Mouse (Mus musculus): ENCODE results near the gene Gpr158. TPM values are rescaled to one million over a fixed set of nuclear protein-coding genes. Genes with fewer than 3 reads are reported as not detected.
"Not testable (repeated sequence)": the region's sequence is repeated elsewhere in the genome, so short reads cannot be mapped to it uniquely, and the experiment has no call there.

Gene Gpr158
- total RNA-seq, 2 experiments from 2014 or later: not detected

- no peak for TF ChIP-seq CTCF (IDR thresholded peaks at IDR 0.05)
- Histone ChIP-seq H3K27ac (no peak overlapping the region), H3K4me3 (no peak overlapping the region)
- DNase-seq: no peak
- intact Hi-C loops (cut with DNase I): no loop called here
Measured at GRCm38 (mm10) chr2:21431182-21431581, 63.8 kb downstream of the Gpr158 start.

GRCm38 (mm10) chr2:21439626-21440025, 72.3 kb downstream of the Gpr158 start:
- no peak for TF ChIP-seq CTCF (IDR thresholded peaks at IDR 0.05)
- intact Hi-C loops (cut with DNase I): no loop called here
- no peak overlapping the region for H3K4me3 ChIP-seq

GRCm38 (mm10) chr2:21460606-21461005, 93.3 kb downstream of the Gpr158 start:
- intact Hi-C loops (cut with DNase I); H3K27ac ChIP-seq; H3K4me3 ChIP-seq: not testable (repeated sequence)

More at GRCm38 (mm10) chr2:21439626-21440025, 72.3 kb downstream of the Gpr158 start:
- DNase-seq: no peak
- no peak overlapping the region for H3K27ac ChIP-seq

GRCm38 (mm10) chr2:21474957-21475356, 107.6 kb downstream of the Gpr158 start:
- intact Hi-C loops (cut with DNase I): no loop called here
- DNase-seq: no peak
- no peak overlapping the region for H3K4me3 ChIP-seq
- no peak for TF ChIP-seq CTCF (IDR thresholded peaks at IDR 0.05)
- no peak overlapping the region for H3K27ac ChIP-seq

More at GRCm38 (mm10) chr2:21460606-21461005, 93.3 kb downstream of the Gpr158 start:
- DNase-seq: not testable (repeated sequence)

GRCm38 (mm10) chr2:21496881-21497280, 129.5 kb downstream of the Gpr158 start:
- TF ChIP-seq CTCF (IDR thresholded peaks at IDR 0.05): no peak
- H3K4me3 ChIP-seq: no peak overlapping the region
- no peak for DNase-seq
- intact Hi-C loops (cut with DNase I): no loop called here
- no peak overlapping the region for H3K27ac ChIP-seq

GRCm38 (mm10) chr2:21497965-21498364, 130.6 kb downstream of the Gpr158 start:
- no peak for DNase-seq
- Histone ChIP-seq H3K4me3 (no peak overlapping the region), H3K27ac (no peak overlapping the region)
- intact Hi-C loops (cut with DNase I): no loop called here
- no peak for TF ChIP-seq CTCF (IDR thresholded peaks at IDR 0.05)

- DNase-seq: no peak
- no peak overlapping the region for H3K27ac ChIP-seq
- no peak for TF ChIP-seq CTCF (IDR thresholded peaks at IDR 0.05)
- H3K4me3 ChIP-seq: no peak overlapping the region
- intact Hi-C loops (cut with DNase I): no loop called here
Measured at GRCm38 (mm10) chr2:21499399-21499798, 132.1 kb downstream of the Gpr158 start.

GRCm38 (mm10) chr2:21507449-21507848, 140.1 kb downstream of the Gpr158 start:
- intact Hi-C loops (cut with DNase I): no loop called here
- no peak for TF ChIP-seq CTCF (IDR thresholded peaks at IDR 0.05)
- no peak for DNase-seq
- Histone ChIP-seq H3K27ac (no peak overlapping the region), H3K4me3 (no peak overlapping the region)

GRCm38 (mm10) chr2:21530750-21531149, 163.4 kb downstream of the Gpr158 start:
- Histone ChIP-seq H3K27ac (no peak overlapping the region), H3K4me3 (no peak overlapping the region)
- DNase-seq: no peak
- intact Hi-C loops (cut with DNase I): no loop called here
- no peak for TF ChIP-seq CTCF (IDR thresholded peaks at IDR 0.05)

GRCm38 (mm10) chr2:21619180-21619579, 251.8 kb downstream of the Gpr158 start:
- intact Hi-C loops (cut with DNase I): no loop called here
- Histone ChIP-seq H3K27ac (no peak overlapping the region), H3K4me3 (no peak overlapping the region)
- TF ChIP-seq CTCF (IDR thresholded peaks at IDR 0.05): no peak
- no peak for DNase-seq

- TF ChIP-seq CTCF (IDR thresholded peaks at IDR 0.05): no peak
- H3K27ac ChIP-seq: no peak overlapping the region
- no peak overlapping the region for H3K4me3 ChIP-seq
- DNase-seq: no peak
- intact Hi-C loops (cut with DNase I): no loop called here
Measured at GRCm38 (mm10) chr2:21632136-21632535, 264.8 kb downstream of the Gpr158 start.

GRCm38 (mm10) chr2:21665721-21666120, 298.4 kb downstream of the Gpr158 start:
- Histone ChIP-seq H3K27ac (no peak overlapping the region), H3K4me3 (no peak overlapping the region)
- TF ChIP-seq CTCF (IDR thresholded peaks at IDR 0.05): no peak
- intact Hi-C loops (cut with DNase I): no loop called here
- DNase-seq: no peak

- H3K4me3 ChIP-seq: no peak overlapping the region
- H3K27ac ChIP-seq: no peak overlapping the region
- DNase-seq: no peak
- no peak for TF ChIP-seq CTCF (IDR thresholded peaks at IDR 0.05)
- intact Hi-C loops (cut with DNase I): no loop called here
Measured at GRCm38 (mm10) chr2:21676084-21676838, 308.9 kb downstream of the Gpr158 start.

GRCm38 (mm10) chr2:21676839-21677123, 309.4 kb downstream of the Gpr158 start:
- intact Hi-C loops (cut with DNase I): no loop called here
- no peak overlapping the region for H3K4me3 ChIP-seq
- H3K27ac ChIP-seq: no peak overlapping the region
- no peak for TF ChIP-seq CTCF (IDR thresholded peaks at IDR 0.05)
- DNase-seq: no peak

All from gastrocnemius, adult 2 months (tissue).